Mouse (Mus musculus): Measurements from ENCODE around the gene Fth1.
A peak's percentile ranks its signal among the peaks of the same experiment; 100 is the strongest.

Fth1 gene

GRCm38 (mm10) chr19:9992011-9992958 is 11.9 kb downstream of the Fth1 start:
- no peak for DNase-seq (ENCODE audit: low spot score)

- peak; percentile 76 for DNase-seq (ENCODE audit: low spot score)
These were observed 12.7 kb downstream of the Fth1 start for GRCm38 (mm10) chr19:9993036-9993656.

- no peak for DNase-seq (ENCODE audit: low spot score)
These were observed 17.0 kb downstream of the Fth1 start for GRCm38 (mm10) chr19:9997204-9998062.

- DNase-seq (ENCODE audit: low spot score), result no peak
These were observed 17.6 kb downstream of the Fth1 start for GRCm38 (mm10) chr19:9998063-9998416.

- no peak for DNase-seq (ENCODE audit: low spot score)
These were observed 18.5 kb downstream of the Fth1 start for GRCm38 (mm10) chr19:9998736-9999486.

GRCm38 (mm10) chr19:10000330-10000729 is 19.9 kb downstream of the Fth1 start:
- no peak for DNase-seq (ENCODE audit: low spot score)

GRCm38 (mm10) chr19:10001206-10001969 is 21.0 kb downstream of the Fth1 start, which contains the start of the genes Best1 and Rab3il1:
Gene Best1 (minus strand): TSS chr19:10001633.
Gene Rab3il1 (plus strand): TSS chr19:10001669.
- no peak for DNase-seq (ENCODE audit: low spot score)

- DNase-seq (ENCODE audit: low spot score), result no peak
These were observed 23.3 kb downstream of the Fth1 start for GRCm38 (mm10) chr19:10003696-10004095.

- DNase-seq (ENCODE audit: low spot score), result no peak
These were observed 31.0 kb downstream of the Fth1 start for GRCm38 (mm10) chr19:10011408-10011807.

GRCm38 (mm10) chr19:10012827-10013278 is 32.5 kb downstream of the Fth1 start:
- no peak for DNase-seq (ENCODE audit: low spot score)

GRCm38 (mm10) chr19:10013348-10013747 is 33.0 kb downstream of the Fth1 start:
- no peak for DNase-seq (ENCODE audit: low spot score)

- no peak for DNase-seq (ENCODE audit: low spot score)
These were observed 33.5 kb downstream of the Fth1 start for GRCm38 (mm10) chr19:10013913-10014312.

GRCm38 (mm10) chr19:10014824-10015223 is 34.4 kb downstream of the Fth1 start:
- DNase-seq (ENCODE audit: low spot score), result peak; percentile 91

- DNase-seq (ENCODE audit: low spot score), result peak; percentile 57
These were observed 35.0 kb downstream of the Fth1 start for GRCm38 (mm10) chr19:10015442-10015841.

GRCm38 (mm10) chr19:10016151-10016550 is 35.8 kb downstream of the Fth1 start:
- DNase-seq (ENCODE audit: low spot score), result peak; percentile 67

GRCm38 (mm10) chr19:10017637-10018526 is 37.5 kb downstream of the Fth1 start:
- peak; percentile 89 for DNase-seq (ENCODE audit: low spot score)

GRCm38 (mm10) chr19:10018527-10018818 is 38.1 kb downstream of the Fth1 start:
- no peak for DNase-seq (ENCODE audit: low spot score)

GRCm38 (mm10) chr19:10019214-10019760 is 38.9 kb downstream of the Fth1 start:
- DNase-seq (ENCODE audit: low spot score), result no peak

GRCm38 (mm10) chr19:10021981-10022380 is 41.6 kb downstream of the Fth1 start:
- no peak for DNase-seq (ENCODE audit: low spot score)

Measured in c-Kit-positive CD71-positive TER-119-positive erythroid progenitor cells, embryonic 14.5 days (primary cell).